In the genomic region with DNA sequence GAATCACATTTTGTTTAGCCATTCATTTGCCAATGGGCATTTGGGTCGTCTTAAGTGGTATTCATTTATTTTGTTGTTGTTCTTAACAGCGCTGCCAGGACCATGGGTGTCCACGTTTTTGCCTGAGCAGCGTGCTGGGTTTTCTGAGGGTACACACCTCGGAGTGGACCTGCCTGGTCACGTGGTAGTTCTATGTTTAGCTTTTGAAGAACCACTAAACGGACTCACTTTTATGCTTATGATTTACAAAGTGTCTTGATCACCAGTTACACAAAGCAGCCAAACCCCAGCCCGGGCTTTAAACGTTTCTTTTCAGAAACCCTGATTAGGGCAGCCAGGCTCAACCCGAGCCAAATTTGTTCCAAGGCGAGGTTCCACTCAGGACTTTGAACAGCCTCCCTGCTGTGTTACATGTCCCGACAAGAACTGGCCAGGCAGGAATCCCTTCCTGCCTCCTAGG, we compare ENCODE assay signal across 17 mouse cellular contexts. TPM values are rescaled to one million over a fixed set of nuclear protein-coding genes. Genes with fewer than 3 reads are reported as not detected.
A peak's percentile ranks its signal among the peaks of the same experiment; 100 is the strongest.
DNase-seq lines count a peak whose midpoint lies in the region; ATAC-seq and TF ChIP-seq lines count a peak whose summit lies in the region.
"Had no signal": no experiment of that assay in that cellular context is flagged by ENCODE, and none has a peak within 500 bp of the region (broad histone marks: within the 10 kb centered on the region; RNA-seq: fewer than 3 reads in every experiment).

No protein-coding gene starts in this region.

- H3K27ac ChIP-seq in gastrocnemius, adult 2 months: peak overlapping the region; percentile 99
- H3K27ac ChIP-seq in kidney, postnatal 0 days: peak overlapping the region; percentile 98; the same call in 1 of the 2 replicates
- no peak overlapping the region for H3K27ac ChIP-seq in kidney, embryonic 16.5 days (ENCODE audit: low read length)
- peak overlapping the region; percentile 78 for H3K27ac ChIP-seq in MEL (ENCODE audit: control insufficient read depth, low read depth, low read length)
- H3K27ac ChIP-seq in limb, embryonic 13.5 days: no peak overlapping the region

- no peak for ATAC-seq in kidney, postnatal 0 days (replicated peaks; ENCODE audit: low FRiP score, low read depth)
- ATAC-seq in kidney, embryonic 16.5 days (ENCODE audit: low FRiP score, low TSS enrichment): no peak
- ATAC-seq in limb, embryonic 13.5 days (ENCODE audit: low FRiP score, low read depth): no peak
- no peak for ATAC-seq in inflammation-experienced regulatory T-cells, adult 6 months
- ATAC-seq: forebrain, embryonic 14.5 days; midbrain, embryonic 16.5 days had no signal

- peak in 1 of 2 experiments; percentile 29; a peak in 2 of 4 replicates for TF ChIP-seq POLR2A in MEL (IDR thresholded peaks at IDR 0.05; ENCODE audit: control insufficient read depth in 1 of 2, insufficient read depth in 1 of 2, low read depth in 1 of 2, low read length in 2 of 2, poor library complexity in 1 of 2)

- H3K4me1 ChIP-seq in kidney, postnatal 0 days (replicated peaks; ENCODE audit: insufficient read depth, low read length): peaks cover 24% of the 10 kb centered on the region
- H3K4me1 ChIP-seq in kidney, embryonic 16.5 days (ENCODE audit: insufficient read depth, low read length): peaks cover 44% of the 10 kb centered on the region
- peaks cover 26 to 28% of the 10 kb centered on the region in 2 experiments for H3K4me1 ChIP-seq in MEL (ENCODE audit: control insufficient read depth in 1 of 2, insufficient read depth in 2 of 2, low read length in 2 of 2)
- peaks cover 30% of the 10 kb centered on the region for H3K4me1 ChIP-seq in limb, embryonic 13.5 days

- no peaks in the 10 kb centered on the region for H3K9me3 ChIP-seq in kidney, postnatal 0 days (replicated peaks; ENCODE audit: low read length)
- H3K9me3 ChIP-seq in kidney, embryonic 16.5 days (ENCODE audit: low read length): no peaks in the 10 kb centered on the region
- no peaks in the 10 kb centered on the region for H3K9me3 ChIP-seq in MEL (replicated peaks; ENCODE audit: insufficient read depth, low read length)
- H3K9me3 ChIP-seq in limb, embryonic 13.5 days: no peaks in the 10 kb centered on the region

- no peak for TF ChIP-seq CTCF in gastrocnemius, adult 2 months (IDR thresholded peaks at IDR 0.05)
- no peak for TF ChIP-seq CTCF in kidney, postnatal 0 days (IDR thresholded peaks at IDR 0.05; ENCODE audit: low read depth)
- TF ChIP-seq CTCF in MEL (IDR thresholded peaks at IDR 0.05 in 2 of 3, conservative IDR thresholded peaks at IDR 0.05 in 1 of 3; ENCODE audit: control insufficient read depth in 1 of 3, insufficient read depth in 1 of 3, low read depth in 2 of 3, low read length in 3 of 3, poor library complexity in 1 of 3, severe bottlenecking in 1 of 3): no peak

- peak; percentile 18 for DNase-seq in gastrocnemius, adult 2 months
- DNase-seq in gastrocnemius, postnatal 14 days: no peak
- no peak for DNase-seq in kidney, postnatal 0 days (ENCODE audit: low spot score)
- DNase-seq in MEL (ENCODE audit: low read depth, low spot score): peak; percentile 87
- no peak for DNase-seq in urinary bladder, postnatal 36 days (ENCODE audit: low spot score in 2 of 2)
- DNase-seq: left cerebral cortex, postnatal 4 days; spleen, adult 18-20 months; thymus, postnatal 25 days had no signal

- peaks cover 28% of the 10 kb centered on the region for H3K79me2 ChIP-seq in MEL (ENCODE audit: control insufficient read depth, insufficient read depth, low read length, poor library complexity)

- peaks cover under 1% of the 10 kb centered on the region; the same call in 1 of the 2 replicates for H3K36me3 ChIP-seq in kidney, postnatal 0 days (ENCODE audit: insufficient read depth, low read length)
- H3K36me3 ChIP-seq in kidney, embryonic 16.5 days (ENCODE audit: insufficient read depth, low read length): peaks cover 4% of the 10 kb centered on the region
- H3K36me3 ChIP-seq in MEL (ENCODE audit: control insufficient read depth in 1 of 2, insufficient read depth in 2 of 2, low read length in 2 of 2): peaks cover 2 to 29% of the 10 kb centered on the region in 2 experiments
- peaks cover 3% of the 10 kb centered on the region for H3K36me3 ChIP-seq in limb, embryonic 13.5 days

- no peak for TF ChIP-seq EP300 in MEL (IDR thresholded peaks at IDR 0.05; ENCODE audit: low read depth in 1 of 2, low read length in 2 of 2)

- H3K4me3 ChIP-seq in gastrocnemius, adult 2 months: no peak overlapping the region
- no peak overlapping the region for H3K4me3 ChIP-seq in kidney, postnatal 0 days (replicated peaks; ENCODE audit: low read depth, low read length)
- H3K4me3 ChIP-seq in kidney, embryonic 16.5 days (ENCODE audit: low read length): no peak overlapping the region
- peak overlapping the region; percentile 73 to 97 for H3K4me3 ChIP-seq in MEL (ENCODE audit: control insufficient read depth in 1 of 2, insufficient read depth in 1 of 2, low read depth in 2 of 2, low read length in 2 of 2)
- no peak overlapping the region for H3K4me3 ChIP-seq in limb, embryonic 13.5 days

- intact Hi-C loops in gastrocnemius, adult 2 months (cut with DNase I): no loop called here
- intact Hi-C loops in gastrocnemius, postnatal 14 days (cut with DNase I; ENCODE audit: low total_unique reads): no loop called here

- 61% methylated on average over 12 of the region's 12 CpGs for WGBS in kidney, postnatal 0 days
- WGBS in kidney, embryonic 16.5 days: 67% methylated on average over 12 of the region's 12 CpGs
- WGBS in limb, embryonic 13.5 days: 47% methylated on average over 12 of the region's 12 CpGs

- H3K4me2 ChIP-seq in kidney, postnatal 0 days (ENCODE audit: low read length): no peak overlapping the region
- no peak overlapping the region for H3K4me2 ChIP-seq in kidney, embryonic 16.5 days (replicated peaks; ENCODE audit: low read depth, low read length)
- peak overlapping the region; percentile 17 for H3K4me2 ChIP-seq in limb, embryonic 13.5 days (replicated peaks)

- no peaks in the 10 kb centered on the region for H3K27me3 ChIP-seq in kidney, postnatal 0 days (ENCODE audit: insufficient read depth, low read length)
- H3K27me3 ChIP-seq in kidney, embryonic 16.5 days (ENCODE audit: insufficient read depth, low read length): no peaks in the 10 kb centered on the region
- H3K27me3 ChIP-seq in MEL (ENCODE audit: control insufficient read depth in 1 of 2, insufficient read depth in 2 of 2, low read length in 2 of 2): no peaks in the 10 kb centered on the region
- no peaks in the 10 kb centered on the region for H3K27me3 ChIP-seq in limb, embryonic 13.5 days

- TF ChIP-seq RAD21 in MEL (IDR thresholded peaks at IDR 0.05; ENCODE audit: low read depth, low read length): no peak

- H3K9ac ChIP-seq in kidney, postnatal 0 days (ENCODE audit: low read depth, low read length): no peak overlapping the region
- no peak overlapping the region for H3K9ac ChIP-seq in kidney, embryonic 16.5 days (replicated peaks; ENCODE audit: low read length)
- H3K9ac ChIP-seq in MEL (ENCODE audit: control insufficient read depth, low read depth, low read length, poor library complexity, severe bottlenecking): peak overlapping the region; percentile 79
- no peak overlapping the region for H3K9ac ChIP-seq in limb, embryonic 13.5 days

TF ChIP-seq in MEL, 35 proteins besides CTCF, POLR2A, EP300 and RAD21:
- TF ChIP-seq MXI1 (IDR thresholded peaks at IDR 0.05; ENCODE audit: low read depth, low read length) (peak; percentile 82; the same call in 1 of the 2 replicates), TAL1 (IDR thresholded peaks at IDR 0.05; ENCODE audit: low read length) (no peak), MYC (IDR thresholded peaks at IDR 0.05; ENCODE audit: low read depth, low read length) (peak; percentile 83), USF2 (IDR thresholded peaks at IDR 0.05; ENCODE audit: borderline replicate concordance in 1 of 2, insufficient read depth in 1 of 2, low read depth in 1 of 2, low read length in 2 of 2) (peak in 1 of 2 experiments; percentile 54; a peak in 1 of 4 replicates), POLR2AphosphoS5 (IDR thresholded peaks at IDR 0.05; ENCODE audit: borderline replicate concordance, low read depth, low read length) (no peak), MAX (IDR thresholded peaks at IDR 0.05; ENCODE audit: low read length) (peak; percentile 95), USF1 (IDR thresholded peaks at IDR 0.05; ENCODE audit: low read depth, low read length) (peak; percentile 93), ZC3H11A (IDR thresholded peaks at IDR 0.05; ENCODE audit: low read depth, low read length) (no peak), HCFC1 (IDR thresholded peaks at IDR 0.05; ENCODE audit: low read depth, low read length) (peak; percentile 68), CHD1 (IDR thresholded peaks at IDR 0.05; ENCODE audit: low read depth, low read length) (0 out of 2 replicates have a peak, but pooled peaks have one; percentile 12), SIN3A (IDR thresholded peaks at IDR 0.05; ENCODE audit: low read length) (peak; percentile 78)

RNA-seq across cellular contexts. Expression of a gene that starts 2.0 kb away (rescaled TPM):
- 10 to 100 TPM; 25.6 to 27.8 TPM for total RNA-seq in gastrocnemius, adult 2 months (2021)
- 10 to 100 TPM; 27.1 to 29.7 TPM for total RNA-seq in gastrocnemius, postnatal 14 days (2021)
- polyA plus RNA-seq in kidney, postnatal 0 days (2015; fragmentation: Nextera tagmentation; extraction: Ambion mirVana): 33.9 and 36.2 TPM in 2 replicates
- polyA plus RNA-seq in kidney, embryonic 16.5 days (2015; fragmentation: Nextera tagmentation; extraction: Ambion mirVana): 22.0 and 24.1 TPM in 2 replicates
- total RNA-seq in MEL (2012; rRNA removed): 56.6 and 57.0 TPM in 2 replicates
- polyA plus RNA-seq in MEL (2012; ENCODE audit: insufficient read depth in 1 of 2, insufficient read length in 2 of 2, low read depth in 1 of 2, low replicate concordance in 2 of 2, missing spikeins in 1 of 2): 100 to 1,000 TPM in 1 of 2 experiments, 10 to 100 TPM in 1; 51.0 to 102 TPM
- polyA plus RNA-seq in limb, embryonic 13.5 days (2015; fragmentation: Nextera tagmentation; extraction: Ambion mirVana): 21.6 and 21.7 TPM in 2 replicates
- polyA plus RNA-seq in inflammation-experienced regulatory T-cells, adult 6 months (2017; shearing (Covaris generic)): 10 to 100 TPM; 57.3 to 78.9 (median 61.4) TPM

RNA-seq across cellular contexts. Expression of a gene that starts 53.1 kb away (rescaled TPM):
- total RNA-seq in gastrocnemius, adult 2 months (2021): not detected
- total RNA-seq in gastrocnemius, postnatal 14 days (2021): not detected
- 0.04 TPM in 1 of 2 replicates, not detected in the other for polyA plus RNA-seq in kidney, postnatal 0 days (2015; fragmentation: Nextera tagmentation; extraction: Ambion mirVana)
- not detected in 2 replicates for polyA plus RNA-seq in kidney, embryonic 16.5 days (2015; fragmentation: Nextera tagmentation; extraction: Ambion mirVana)
- total RNA-seq in MEL (2012; rRNA removed): 0.04 and 0.10 TPM in 2 replicates
- not detected for polyA plus RNA-seq in MEL (2012; ENCODE audit: insufficient read depth in 1 of 2, insufficient read length in 2 of 2, low read depth in 1 of 2, low replicate concordance in 2 of 2, missing spikeins in 1 of 2)
- polyA plus RNA-seq in limb, embryonic 13.5 days (2015; fragmentation: Nextera tagmentation; extraction: Ambion mirVana): not detected in 2 replicates
- under 1 TPM; 0.28 to 0.39 (median 0.36) TPM for polyA plus RNA-seq in inflammation-experienced regulatory T-cells, adult 6 months (2017; shearing (Covaris generic))
- total RNA-seq: common myeloid progenitor, adult 5-6 weeks; left cerebral cortex, postnatal 4 days had no signal
- polyA plus RNA-seq: C2C12; forebrain, embryonic 14.5 days; gonadal fat pad, adult 2 months; lung, embryonic 16.5 days; midbrain, embryonic 16.5 days had no signal

Comparison
In these comparisons a context has a peak if more than half of its experiments do, and no peak if none do; other contexts are left out.
1. DNase-seq: peak in gastrocnemius, adult 2 months (single experiment) and MEL (single experiment); none in gastrocnemius, postnatal 14 days (single experiment), kidney, postnatal 0 days (single experiment) and urinary bladder, postnatal 36 days (0 of 2).
2. H3K27ac ChIP-seq: peak in gastrocnemius, adult 2 months (single experiment), kidney, postnatal 0 days (single experiment) and MEL (single experiment); none in kidney, embryonic 16.5 days (single experiment) and limb, embryonic 13.5 days (single experiment).
3. H3K4me3 ChIP-seq: peak in MEL (2 of 2); none in gastrocnemius, adult 2 months (single experiment), kidney, postnatal 0 days (single experiment), kidney, embryonic 16.5 days (single experiment) and limb, embryonic 13.5 days (single experiment).